Mouse (Mus musculus): ENCODE measurements at regions not wholly inside any gene's neighbourhood (a gene's known extent, or its start where the extent isn't known, plus 50 kb on each side); places are given as distances from the start of the nearest gene placed in this dataset.
A peak's percentile ranks its signal among the peaks of the same experiment; 100 is the strongest.

GRCm38 (mm10) chr1:186286401-186286800 lies 169.3 kb upstream of the Lyplal1 start:
- DNase-seq: no peak

- no peak for DNase-seq
These were observed 161.0 kb upstream of the Lyplal1 start for GRCm38 (mm10) chr1:186277981-186278634.

DNA sequence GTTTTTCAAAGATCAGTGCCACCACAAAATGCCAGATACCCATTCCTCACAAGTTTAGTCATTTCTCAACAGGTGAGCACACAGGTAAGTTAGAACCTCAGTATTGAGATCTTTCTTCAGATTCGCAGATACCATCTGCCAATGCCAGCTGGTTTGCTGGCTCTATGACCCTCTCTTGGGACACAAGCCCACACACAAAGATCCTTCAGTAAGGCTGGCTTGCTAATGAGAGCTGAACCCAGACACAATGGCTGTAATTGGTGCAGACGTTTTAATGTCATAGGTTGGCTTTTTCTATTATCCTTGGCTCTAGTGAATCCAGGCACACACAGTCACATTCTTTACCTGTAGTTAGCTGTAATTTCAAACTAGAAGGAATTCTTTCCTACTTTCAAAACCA lies 154.3 kb upstream of the Lyplal1 start:
- no peak for DNase-seq

- no peak for DNase-seq
These were observed 150.2 kb upstream of the Lyplal1 start for GRCm38 (mm10) chr1:186267317-186267716.

- peak; percentile 95 for DNase-seq
These were observed 147.5 kb upstream of the Lyplal1 start for GRCm38 (mm10) chr1:186264639-186265038.

- DNase-seq: peak; percentile 96
These were observed 146.8 kb upstream of the Lyplal1 start for GRCm38 (mm10) chr1:186263955-186264354.

DNA sequence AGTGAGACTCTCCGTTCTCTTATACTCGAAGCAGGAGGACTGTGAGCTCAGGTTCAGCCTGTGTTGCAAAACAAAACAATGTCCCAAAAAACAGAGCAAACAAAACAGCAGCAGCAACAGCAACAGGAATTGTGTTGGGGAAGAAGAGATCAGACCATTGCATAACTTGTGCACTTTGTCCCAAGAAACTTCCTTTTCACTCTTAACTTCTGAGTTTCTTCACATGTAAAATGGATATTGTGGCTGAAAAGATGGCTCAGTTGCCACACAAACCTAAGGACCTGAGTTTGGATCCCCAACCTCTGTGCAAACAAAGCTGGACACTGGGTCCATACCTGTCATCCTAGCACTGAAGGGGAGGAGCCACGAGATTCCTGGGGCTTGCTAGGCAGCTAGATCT lies 146.1 kb upstream of the Lyplal1 start:
- peak; percentile 90 for DNase-seq

DNA sequence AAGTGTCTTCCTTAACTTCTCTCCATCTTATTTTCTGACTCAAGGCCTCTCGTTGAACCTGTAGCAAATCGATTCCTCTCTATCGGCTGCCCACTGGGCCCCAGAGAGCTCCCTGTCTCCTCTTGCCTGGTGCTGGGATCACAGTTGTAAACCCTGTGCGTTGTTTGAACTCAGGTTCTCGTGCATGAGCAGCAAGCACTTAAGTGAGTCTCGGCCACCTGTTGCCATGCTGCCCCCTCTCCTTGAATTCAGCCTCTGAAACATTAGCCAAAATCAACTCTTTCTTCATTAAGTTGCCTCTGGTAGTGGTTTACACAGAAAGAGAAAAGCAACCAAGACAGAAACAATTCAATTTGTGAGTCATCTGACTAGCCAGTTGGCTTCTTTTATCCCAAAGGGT lies 144.9 kb upstream of the Lyplal1 start:
- peak; percentile 89 for DNase-seq

DNA sequence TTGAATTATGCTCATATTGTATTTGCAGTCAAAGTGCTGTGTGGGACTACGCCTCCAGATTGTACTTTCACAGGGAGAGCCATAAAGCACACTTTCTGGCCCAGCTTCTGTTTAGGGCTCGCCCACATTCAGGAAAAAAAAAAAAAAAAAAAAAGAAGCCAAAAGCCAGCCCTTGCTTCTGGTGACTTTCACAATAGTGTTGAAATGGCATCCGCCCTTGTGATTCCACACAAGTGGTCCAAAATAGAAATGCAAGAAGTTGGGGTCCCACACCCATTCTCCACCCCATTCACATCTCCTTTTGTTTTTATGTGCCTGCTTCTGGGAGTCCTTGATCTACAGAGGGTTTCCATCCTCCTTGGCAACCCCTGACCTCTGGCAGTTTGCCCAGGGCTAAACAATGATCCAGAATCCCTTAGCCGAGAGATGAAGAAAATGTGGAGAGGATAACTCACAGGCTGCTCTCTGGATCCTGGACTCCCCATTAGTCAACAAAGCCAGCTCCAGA lies 144.3 kb upstream of the Lyplal1 start:
- DNase-seq: peak; percentile 99

DNA sequence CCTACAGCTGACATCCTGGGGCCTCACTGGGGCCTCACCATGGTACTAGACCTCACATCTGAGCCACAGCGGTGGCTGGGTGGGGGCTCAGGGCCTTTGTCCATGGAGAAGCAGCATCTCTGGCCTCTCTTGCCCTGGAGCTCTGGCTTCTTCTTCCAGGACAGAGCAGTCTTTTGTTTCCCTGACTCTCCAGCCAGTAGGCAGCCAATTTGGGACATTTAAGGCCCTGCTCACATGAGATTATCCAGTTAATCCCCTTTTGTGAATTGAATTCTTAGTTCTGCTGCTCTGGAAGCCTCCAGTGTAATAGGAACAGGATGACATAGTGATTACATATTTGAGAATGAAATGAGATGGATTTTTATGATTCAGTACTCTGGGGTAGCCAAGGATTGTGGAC lies 140.5 kb upstream of the Lyplal1 start:
- peak; percentile 83 for DNase-seq

- peak; percentile 74 for DNase-seq
These were observed 138.5 kb upstream of the Lyplal1 start for GRCm38 (mm10) chr1:186255476-186256080.

DNA sequence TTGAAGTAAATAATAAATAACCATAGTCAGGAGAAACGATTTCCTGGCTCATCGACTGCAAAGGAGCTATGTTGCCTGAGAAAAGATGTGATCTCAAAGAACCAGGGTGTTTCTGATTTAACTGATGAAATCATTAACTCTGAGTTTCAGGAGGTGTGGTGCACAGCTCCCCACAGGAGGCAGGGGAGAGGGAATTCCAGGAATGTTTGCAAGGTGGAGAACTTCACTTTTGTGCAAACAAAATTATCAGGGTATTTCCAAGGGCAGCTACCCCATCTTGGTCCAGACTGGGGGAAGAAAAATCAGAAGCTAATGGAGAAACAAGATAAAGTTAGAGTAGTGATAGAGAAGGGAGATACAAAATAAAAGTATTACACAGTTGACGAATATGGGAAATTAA lies 137.4 kb upstream of the Lyplal1 start:
- peak; percentile 81 for DNase-seq

DNA sequence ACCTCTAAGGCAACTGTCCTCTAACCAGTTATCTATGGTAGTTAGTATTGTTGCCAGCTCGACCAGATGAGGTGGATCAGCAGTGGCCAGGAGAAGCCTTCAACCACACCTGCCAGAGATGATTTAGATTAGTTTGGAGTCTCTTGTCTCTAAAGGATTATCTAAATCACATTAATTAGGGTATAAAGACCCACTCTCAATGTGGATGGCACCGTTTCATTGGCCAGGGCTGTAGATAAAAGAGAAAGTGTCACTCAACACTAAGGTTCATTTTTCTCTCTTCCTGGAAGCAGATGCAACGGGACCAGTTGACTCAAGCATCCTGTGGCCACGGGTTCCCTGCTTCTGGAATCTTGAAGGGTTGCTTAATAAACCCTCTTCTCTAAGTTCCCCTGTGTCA lies 135.4 kb upstream of the Lyplal1 start:
- peak; percentile 67 for DNase-seq

- DNase-seq: peak; percentile 96
These were observed 133.2 kb upstream of the Lyplal1 start for GRCm38 (mm10) chr1:186250316-186250715.

GRCm38 (mm10) chr1:186249214-186249613 lies 132.1 kb upstream of the Lyplal1 start:
- peak; percentile 53 for DNase-seq

GRCm38 (mm10) chr1:186245723-186246440 lies 128.8 kb upstream of the Lyplal1 start:
- DNase-seq: peak; percentile 72

- DNase-seq: peak; percentile 82
These were observed 124.0 kb upstream of the Lyplal1 start for GRCm38 (mm10) chr1:186241112-186241511.

DNA sequence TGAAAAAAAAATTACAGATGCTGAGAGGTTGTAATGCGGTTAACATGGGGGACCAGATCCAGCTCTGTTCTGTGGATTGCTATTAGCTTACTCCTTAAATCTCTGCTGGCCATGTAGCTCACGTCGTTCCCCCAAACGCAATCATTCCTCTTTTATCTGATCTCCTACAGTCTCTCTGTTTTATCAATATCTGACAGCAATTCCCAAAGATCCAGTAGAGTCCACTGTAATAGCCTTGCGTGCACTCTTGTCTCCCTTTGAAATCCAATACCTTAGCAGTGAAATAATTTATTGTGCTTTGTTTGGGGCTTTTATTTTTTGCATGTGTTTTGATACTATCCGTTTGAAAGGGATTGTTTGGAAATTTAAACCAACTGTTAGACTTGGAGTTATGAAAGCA lies 120.4 kb upstream of the Lyplal1 start:
- DNase-seq: peak; percentile 17

DNA sequence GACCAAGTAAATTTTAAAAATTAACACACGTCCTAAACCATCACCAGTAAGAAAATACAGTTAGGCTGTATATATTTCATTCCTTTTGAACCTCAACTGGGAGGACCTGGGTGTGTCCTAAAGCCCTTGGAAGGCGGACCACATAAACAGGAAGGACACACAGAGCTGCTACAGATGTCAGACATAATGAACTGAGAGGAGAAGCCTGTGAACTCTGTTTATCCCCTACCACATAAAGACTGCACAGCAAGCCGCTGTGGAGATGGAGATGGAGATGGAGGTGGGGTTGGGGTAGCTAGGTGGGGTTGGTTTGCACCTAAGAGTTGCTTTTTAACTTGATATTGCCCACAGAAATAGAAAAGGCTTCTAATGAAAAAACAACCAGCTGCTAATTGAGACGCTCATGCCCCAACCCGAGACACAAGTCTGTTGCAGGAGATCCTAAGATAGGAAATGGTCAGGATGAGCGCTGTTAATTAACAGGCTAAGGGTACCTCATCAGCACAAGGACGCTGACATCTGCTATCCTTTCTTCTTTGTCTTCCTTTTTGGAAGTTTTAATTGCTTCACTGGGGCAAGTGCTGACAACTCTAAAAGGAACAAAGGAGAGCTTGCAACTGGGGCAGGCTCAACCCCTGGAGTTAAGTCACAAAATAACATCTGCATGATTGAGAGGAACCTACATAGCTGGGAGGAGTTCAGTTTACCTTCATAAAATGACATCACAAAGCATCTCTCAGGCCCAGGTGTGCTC lies 119.3 kb upstream of the Lyplal1 start:
- DNase-seq: peak; percentile 76

DNA sequence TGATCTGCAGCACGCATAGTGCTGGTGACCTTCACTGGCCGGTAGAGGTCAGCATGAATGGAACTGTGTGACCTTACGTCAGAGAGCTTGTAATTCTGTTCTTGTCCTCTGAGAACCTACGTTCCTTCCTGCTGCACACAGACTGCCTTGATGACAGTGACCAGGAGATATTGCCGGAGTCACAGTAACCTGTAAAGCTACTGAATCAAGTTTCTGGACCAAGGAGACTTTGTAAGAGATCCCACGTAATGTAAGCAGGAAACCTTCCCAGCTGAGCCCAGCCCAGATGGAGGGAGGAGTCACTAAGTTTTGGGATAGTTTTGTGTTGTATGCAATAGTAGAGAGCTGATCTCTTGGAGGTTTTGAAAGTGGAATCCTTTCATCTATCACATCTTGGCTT lies 117.4 kb upstream of the Lyplal1 start:
- peak; percentile 80 for DNase-seq

DNA sequence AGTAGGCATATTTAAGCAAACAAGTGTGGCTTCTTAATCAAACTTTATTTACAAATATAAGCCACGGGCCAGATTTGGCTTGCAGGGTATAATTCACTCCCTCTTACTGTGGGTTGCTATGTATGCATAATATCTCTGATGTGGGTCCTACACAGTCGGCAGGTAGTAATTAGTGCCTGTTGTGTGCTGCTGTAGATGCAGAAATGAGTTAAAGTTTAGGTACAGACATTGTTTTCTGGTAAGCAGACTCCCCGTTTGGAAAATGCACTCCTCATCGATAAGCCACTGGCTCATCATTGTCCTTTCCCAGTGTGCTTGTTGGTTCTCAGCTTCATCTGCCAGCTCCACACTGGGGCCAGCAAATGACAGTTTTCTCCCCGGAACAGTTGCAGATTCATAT lies 113.4 kb upstream of the Lyplal1 start:
- peak; percentile 55 for DNase-seq

DNA sequence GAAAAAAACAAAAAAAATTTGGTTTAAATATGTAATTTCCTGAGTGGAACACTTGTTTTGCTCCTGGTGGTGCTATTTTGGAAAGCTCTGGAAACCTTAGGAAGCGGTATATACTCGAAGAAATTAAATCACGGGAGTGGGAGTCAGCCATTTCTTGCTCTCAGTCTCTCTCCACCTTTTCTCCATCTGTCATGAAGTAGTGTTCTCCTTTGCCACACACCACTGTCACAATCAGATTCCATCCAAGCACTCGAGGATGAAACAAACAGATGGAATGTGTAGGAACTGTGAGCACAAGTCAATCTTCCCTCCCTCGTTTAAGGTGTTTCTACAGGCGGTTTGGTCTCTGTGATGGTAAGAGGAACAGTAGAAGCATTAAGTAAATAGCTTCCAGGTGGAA lies 112.7 kb upstream of the Lyplal1 start:
- DNase-seq: peak; percentile 6

GRCm38 (mm10) chr1:186228396-186228795 lies 111.3 kb upstream of the Lyplal1 start:
- DNase-seq: peak; percentile 94

Measured in heart, adult 11 months (tissue).